1 mouse cellular context compared by ENCODE assay signal in genomic region chr5:36484171-36484990, GRCm38 (mm10).
TF ChIP-seq lines count a peak whose summit lies in the region.

TSS of gene Tada2b (minus strand) at chr5:36484285.
TSS of gene Ccdc96 (plus strand) at chr5:36484588.

TF ChIP-seq in CH12.LX, 34 proteins besides CTCF, POLR2A, EP300 and RAD21 (continued from another document):
- TF ChIP-seq ZKSCAN1 (IDR thresholded peaks at IDR 0.05; ENCODE audit: borderline replicate concordance, low read depth, low read length) = no peak
- peak; percentile 96 for TF ChIP-seq SIN3A (IDR thresholded peaks at IDR 0.05; ENCODE audit: low read length)
- TF ChIP-seq MXI1 (IDR thresholded peaks at IDR 0.05; ENCODE audit: low read depth, low read length) = peak; percentile 90
- peak; percentile 58; the same call in 1 of the 2 replicates for TF ChIP-seq HCFC1 (IDR thresholded peaks at IDR 0.05; ENCODE audit: low read depth, low read length)
- no peak for TF ChIP-seq ZC3H11A (IDR thresholded peaks at IDR 0.05; ENCODE audit: low read depth, low read length)
- TF ChIP-seq SMC3 (IDR thresholded peaks at IDR 0.05; ENCODE audit: low read depth, low read length) = peak; percentile 30
